ENCODE assay signal across 23 mouse cellular contexts in genomic region chr3:94965878-94966277, GRCm38 (mm10).
"Had no signal": no experiment of that assay in that cellular context is flagged by ENCODE, and none has a peak within 500 bp of the region (broad histone marks: within the 10 kb centered on the region; RNA-seq: fewer than 3 reads in every experiment).

No protein-coding gene starts in this region.

- H3K9me3 ChIP-seq: kidney, embryonic 15.5 days; limb, embryonic 12.5 days; limb, embryonic 15.5 days; liver, embryonic 12.5 days; liver, embryonic 15.5 days; lung, embryonic 15.5 days; megakaryocyte, embryonic 14.5 days; midbrain, embryonic 10.5 days had no signal

- H3K4me2 ChIP-seq: kidney, embryonic 15.5 days; limb, embryonic 12.5 days; limb, embryonic 15.5 days; liver, embryonic 12.5 days; liver, embryonic 15.5 days; lung, embryonic 15.5 days had no signal

- DNase-seq: kidney, adult 11 months; kidney, adult 8-10 months; kidney, postnatal 10 days; kidney, postnatal 36 days; left cerebral cortex, postnatal 4 days; lung, adult 18-20 months; lung, postnatal 10 days; lung, postnatal 36 days; midbrain, embryonic 14.5 days; right cerebral cortex, adult 18-20 months; right cerebral cortex, postnatal 14 days; right cerebral cortex, postnatal 4 days; thymus, adult 18-20 months; thymus, postnatal 14 days; thymus, postnatal 4 days had no signal

- H3K36me3 ChIP-seq: kidney, embryonic 15.5 days; limb, embryonic 12.5 days; limb, embryonic 15.5 days; liver, embryonic 12.5 days; liver, embryonic 15.5 days; lung, embryonic 15.5 days; midbrain, embryonic 10.5 days had no signal

- H3K4me1 ChIP-seq: kidney, embryonic 15.5 days; limb, embryonic 12.5 days; limb, embryonic 15.5 days; liver, embryonic 12.5 days; liver, embryonic 15.5 days; lung, embryonic 15.5 days; midbrain, embryonic 10.5 days had no signal

- H3K27ac ChIP-seq: kidney, embryonic 15.5 days; limb, embryonic 12.5 days; limb, embryonic 15.5 days; liver, embryonic 12.5 days; liver, embryonic 15.5 days; lung, embryonic 15.5 days; midbrain, embryonic 10.5 days had no signal

- H3K9ac ChIP-seq: kidney, embryonic 15.5 days; limb, embryonic 12.5 days; limb, embryonic 15.5 days; liver, embryonic 12.5 days; liver, embryonic 15.5 days; lung, embryonic 15.5 days had no signal

- H3K4me3 ChIP-seq: kidney, embryonic 15.5 days; limb, embryonic 12.5 days; limb, embryonic 15.5 days; liver, embryonic 12.5 days; liver, embryonic 15.5 days; lung, embryonic 15.5 days; megakaryocyte, embryonic 14.5 days; midbrain, embryonic 10.5 days had no signal

- H3K27me3 ChIP-seq: kidney, embryonic 15.5 days; limb, embryonic 12.5 days; limb, embryonic 15.5 days; liver, embryonic 12.5 days; liver, embryonic 15.5 days; lung, embryonic 15.5 days had no signal

- ATAC-seq: liver, embryonic 12.5 days had no signal
